Mouse (Mus musculus) adrenal gland, postnatal 4 days (tissue): Measurements from ENCODE around the gene Akap8. TPM values are rescaled to one million over a fixed set of nuclear protein-coding genes. Genes with fewer than 3 reads are reported as not detected.

ENCODE experiments used
- total RNA-seq, 2 experiments: library from RNA; stranded (reverse); gene quantifications; 2 replicates each; pipeline ENCODE4 v1.2.3; 2021

The Akap8 gene
- total RNA-seq, 2 experiments from 2014 or later = 129 to 130 TPM

Other genes with a start within 250 kb of the Akap8 start
- 10 to 100 TPM; 24.4 to 26.7 TPM for gene Notch3, start 154.4 kb downstream of the Akap8 start, total RNA-seq
- under 1 TPM in 1 of 2 experiments, not detected in 1; 0.28 TPM for gene Ephx3, start 131.7 kb downstream of the Akap8 start, total RNA-seq
- 100 to 1,000 TPM; 119 to 139 TPM for gene Brd4, start 36.5 kb downstream of the Akap8 start, total RNA-seq
- 100 to 1,000 TPM; 157 to 160 TPM for gene Akap8l, start 29.4 kb upstream of the Akap8 start, total RNA-seq
- 10 to 100 TPM; 66.5 to 71.9 TPM for gene Wiz, start 68.2 kb upstream of the Akap8 start, total RNA-seq
- 1 to 10 TPM in 1 of 2 experiments, under 1 TPM in 1; 0.96 to 1.5 TPM for gene Rasal3, start 82.3 kb upstream of the Akap8 start, total RNA-seq
- 10 to 100 TPM in 1 of 2 experiments, under 1 TPM in 1; 0.31 to 10.5 TPM for gene Pglyrp2, start 102.9 kb upstream of the Akap8 start, total RNA-seq
- gene Cyp4f39, start 131.5 kb upstream of the Akap8 start, total RNA-seq = under 1 TPM in 1 of 2 experiments, not detected in 1; 0.67 TPM
- 10 to 100 TPM in 1 of 2 experiments, 1 to 10 TPM in 1; 9.8 to 12.7 TPM for gene Cyp4f17, start 184.8 kb upstream of the Akap8 start, total RNA-seq
- gene Cyp4f16, start 215.3 kb upstream of the Akap8 start, total RNA-seq = 10 to 100 TPM; 26.0 to 27.6 TPM